Mouse (Mus musculus) mesoderm, embryonic 11.5 days (tissue): ENCODE results near the gene Ccl22.

ENCODE experiments used
- DNase-seq: peaks from one replicate; pipeline ENCODE4 v3.0.0-alpha.2; 2012; ENCODE audit warnings: low read depth, low spot score

Gene Ccl22

GRCm38 (mm10) chr8:94778895-94779533 is 33.6 kb downstream of the Ccl22 start:
- DNase-seq, result peak; percentile 21

DNA sequence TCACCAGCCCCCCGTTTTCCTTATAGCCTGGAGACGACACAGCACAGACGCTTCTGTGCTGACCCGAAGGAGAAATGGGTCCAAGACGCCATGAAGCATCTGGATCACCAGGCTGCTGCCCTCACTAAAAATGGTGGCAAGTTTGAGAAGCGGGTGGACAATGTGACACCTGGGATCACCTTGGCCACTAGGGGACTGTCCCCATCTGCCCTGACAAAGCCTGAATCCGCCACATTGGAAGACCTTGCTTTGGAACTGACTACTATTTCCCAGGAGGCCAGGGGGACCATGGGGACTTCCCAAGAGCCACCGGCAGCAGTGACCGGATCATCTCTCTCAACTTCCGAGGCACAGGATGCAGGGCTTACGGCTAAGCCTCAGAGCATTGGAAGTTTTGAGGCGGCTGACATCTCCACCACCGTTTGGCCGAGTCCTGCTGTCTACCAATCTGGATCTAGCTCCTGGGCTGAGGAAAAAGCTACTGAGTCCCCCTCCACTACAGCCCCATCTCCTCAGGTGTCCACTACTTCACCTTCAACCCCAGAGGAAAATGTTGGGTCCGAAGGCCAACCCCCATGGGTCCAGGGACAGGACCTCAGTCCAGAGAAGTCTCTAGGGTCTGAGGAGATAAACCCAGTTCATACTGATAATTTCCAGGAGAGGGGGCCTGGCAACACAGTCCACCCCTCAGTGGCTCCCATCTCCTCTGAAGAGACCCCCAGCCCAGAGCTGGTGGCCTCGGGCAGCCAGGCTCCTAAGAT is 34.3 kb downstream of the Ccl22 start:
- no peak for DNase-seq

GRCm38 (mm10) chr8:94780491-94781154 is 35.2 kb downstream of the Ccl22 start:
- DNase-seq, result no peak

DNA sequence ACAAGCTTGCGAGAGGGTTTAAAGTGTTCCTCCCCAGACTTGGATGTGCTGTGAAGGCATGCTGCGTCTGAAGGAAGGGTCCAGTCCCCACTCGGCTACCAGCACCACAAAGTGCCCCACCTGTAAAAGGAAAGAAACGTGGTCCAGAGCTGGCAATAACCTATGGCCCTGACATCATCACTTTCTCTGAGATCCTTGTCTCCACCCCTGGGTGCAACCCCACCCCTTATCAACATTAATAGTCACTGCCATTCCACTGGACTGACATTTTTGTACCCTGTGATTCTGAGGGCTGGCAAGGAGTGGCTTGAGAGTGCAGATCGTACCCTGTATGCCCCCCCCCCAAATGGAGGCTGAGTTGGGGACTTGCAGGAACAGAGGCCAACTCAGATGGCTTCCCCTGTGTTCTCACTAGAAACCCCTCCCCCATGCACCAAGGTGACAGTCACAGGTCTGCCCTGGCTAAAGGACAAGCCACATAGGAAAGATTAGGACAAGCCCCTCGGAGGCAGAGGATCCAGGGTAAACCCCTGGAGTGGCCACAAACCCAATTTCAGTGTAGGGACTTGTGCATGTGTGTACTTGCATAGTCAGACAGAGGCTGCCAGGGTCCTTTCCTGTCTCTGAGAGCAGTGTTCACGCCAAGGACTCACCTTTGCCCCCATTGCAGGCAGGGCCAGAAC is 35.9 kb downstream of the Ccl22 start:
- DNase-seq, result no peak

- DNase-seq, result no peak
Measured at GRCm38 (mm10) chr8:94781838-94782235, 36.4 kb downstream of the Ccl22 start.

DNA sequence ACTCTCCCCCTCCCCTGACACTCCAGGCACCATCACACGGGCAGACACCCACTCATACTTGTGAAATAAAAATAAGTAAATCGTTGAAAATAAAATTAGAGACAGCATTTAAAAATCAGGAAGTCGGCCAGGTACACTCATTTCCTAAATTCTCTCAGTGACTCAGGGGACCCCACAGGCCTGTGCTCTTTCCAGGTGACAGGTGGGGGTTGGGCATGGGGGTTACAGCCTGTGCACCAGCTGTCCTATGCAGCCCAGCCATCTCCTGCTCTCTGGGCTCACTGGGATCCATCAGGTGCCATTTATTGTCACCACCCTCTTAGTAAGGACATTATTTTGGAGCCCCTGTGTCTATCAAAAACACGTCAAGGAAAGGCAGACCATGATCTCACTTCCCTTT is 38.5 kb downstream of the Ccl22 start:
- DNase-seq, result no peak

- no peak for DNase-seq
Measured at GRCm38 (mm10) chr8:94785247-94785985, 40.0 kb downstream of the Ccl22 start.

DNA sequence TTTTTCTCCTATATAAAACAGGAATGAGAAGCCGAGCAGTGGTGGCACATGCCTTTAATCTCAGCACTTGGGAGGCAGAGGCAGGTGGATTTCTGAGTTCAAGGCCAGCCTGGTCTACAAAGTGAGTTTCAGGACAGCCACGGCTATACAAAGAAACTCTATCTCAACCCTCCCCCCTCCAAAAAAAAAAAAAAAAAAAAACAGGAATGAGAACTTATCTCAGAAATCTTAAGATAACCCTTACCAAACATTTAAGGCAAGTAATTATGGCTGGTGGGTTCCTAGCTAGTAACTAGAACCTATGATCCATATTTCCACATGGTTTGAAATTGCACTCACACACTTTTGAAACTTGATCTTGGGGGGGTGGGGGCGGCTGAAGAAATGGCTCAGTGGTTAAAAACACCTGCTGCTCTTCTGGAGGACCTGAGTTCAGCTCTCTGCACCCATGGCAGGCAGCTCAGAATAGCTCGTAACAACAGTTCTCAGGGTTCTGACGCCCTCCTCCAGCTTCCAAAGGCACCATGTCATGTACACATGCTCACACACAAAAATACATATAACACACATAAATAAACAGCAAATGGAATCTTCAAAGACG is 40.7 kb downstream of the Ccl22 start:
- DNase-seq, result no peak

- no peak for DNase-seq
Measured at GRCm38 (mm10) chr8:94787524-94788501, 42.4 kb downstream of the Ccl22 start.

DNA sequence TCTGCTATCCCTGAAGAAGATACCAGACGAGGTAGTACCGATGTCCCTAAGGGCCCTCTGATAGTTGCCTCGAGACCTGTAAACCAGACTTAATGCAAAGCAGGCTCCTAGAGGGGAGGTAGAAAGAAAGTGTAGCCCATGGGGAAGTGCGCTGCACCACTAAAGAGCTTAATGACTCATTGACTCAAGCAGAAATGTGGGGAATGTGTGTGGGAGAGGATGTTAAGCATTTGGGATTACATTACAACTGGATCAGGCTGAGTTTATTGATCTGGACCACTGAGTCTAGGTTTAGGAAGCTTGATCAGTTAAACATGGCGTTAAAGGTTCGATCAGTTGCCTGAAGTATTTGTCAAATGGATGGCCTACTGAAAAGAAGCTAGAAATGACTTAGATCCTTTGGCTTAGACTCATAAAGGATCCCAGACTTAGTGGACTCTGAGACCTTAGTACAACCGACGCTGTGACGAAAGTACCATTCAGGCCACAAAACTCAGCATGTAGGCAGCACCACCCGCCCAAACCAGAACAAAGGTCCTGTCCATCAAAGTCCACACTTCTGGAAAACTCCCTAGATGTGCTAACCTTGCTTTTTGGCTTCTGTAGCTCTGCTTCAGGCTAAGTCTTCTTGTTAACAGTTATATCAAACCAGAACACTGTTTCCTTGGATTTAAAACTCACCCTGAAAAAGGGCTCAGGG is 44.0 kb downstream of the Ccl22 start:
- no peak for DNase-seq

GRCm38 (mm10) chr8:94794368-94794767 is 49.0 kb downstream of the Ccl22 start:
- no peak for DNase-seq

DNA sequence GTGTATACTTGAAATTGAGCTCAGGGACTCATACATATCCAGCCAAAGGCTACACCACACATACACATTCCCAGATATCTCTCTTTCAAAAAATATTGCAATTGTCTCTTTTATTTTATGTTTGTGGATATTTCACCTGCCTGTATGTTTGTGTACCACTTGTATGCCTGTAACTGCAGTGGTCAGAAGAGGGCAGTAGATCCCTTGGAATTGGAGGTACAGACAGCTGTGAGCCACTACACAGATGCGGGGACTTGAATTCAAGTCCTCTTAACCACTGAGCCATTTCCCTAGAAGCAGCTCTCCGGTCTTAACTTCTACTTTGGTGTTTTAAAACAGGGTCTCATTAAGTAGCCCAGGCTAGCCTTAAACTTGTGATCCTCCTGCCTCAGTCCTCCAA is 49.4 kb downstream of the Ccl22 start:
- DNase-seq, result no peak

DNA sequence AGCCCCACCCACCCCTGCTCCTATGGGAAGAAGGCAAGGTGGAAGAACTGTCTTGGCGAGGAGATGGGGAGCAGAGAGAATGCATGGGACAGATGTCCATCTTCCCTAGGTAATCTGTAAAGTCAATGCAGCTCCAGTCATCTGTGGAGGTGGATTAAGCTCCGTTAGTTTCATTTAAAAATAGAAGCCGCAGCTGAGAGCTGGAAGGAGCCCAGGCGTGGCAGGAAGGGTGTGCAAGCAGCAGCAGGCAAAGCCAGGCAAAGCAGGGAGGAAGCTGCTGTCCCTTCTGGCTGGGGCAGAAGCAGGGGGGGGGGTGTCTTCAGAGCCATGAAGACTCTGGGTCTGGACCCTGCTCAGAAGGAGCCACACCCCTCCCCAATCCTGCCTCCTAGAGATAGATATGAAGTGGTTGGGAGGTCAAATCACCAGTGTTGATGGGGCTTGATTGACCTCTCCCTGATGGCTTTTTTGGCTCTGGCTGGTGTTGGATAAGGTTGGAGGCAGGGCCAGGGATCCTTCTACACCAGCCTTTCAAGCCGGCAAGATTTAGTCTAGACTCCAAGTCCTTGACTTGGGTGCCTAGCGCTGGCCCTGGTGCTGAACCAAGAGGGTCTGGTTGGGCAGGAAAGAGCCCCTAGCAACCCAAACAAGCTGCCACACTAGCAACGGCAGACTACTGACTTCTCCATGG is 55.0 kb downstream of the Ccl22 start:
- peak; percentile 71 for DNase-seq
